Mouse (Mus musculus) heart, embryonic 16.5 days (tissue): ENCODE data around the gene Ahsg. TPM values are rescaled to one million over a fixed set of nuclear protein-coding genes. Genes with fewer than 3 reads are reported as not detected.

Source experiments
- ATAC-seq: fragments of 200-750 bp; cut with Nextera tagmentation; replicated peaks from 2 replicates; pipeline ENCODE4 v1.8.0; 2017; ENCODE audit warnings: moderate number of reproducible peaks; ENCODE audit not compliant: insufficient read depth, low FRiP score; ENCODE audit errors: extremely low read depth
- H3K27ac ChIP-seq: fragments of 300-500 bp; sonication (generic); 2 replicates; pipeline ENCODE4 v1.5.1; 2014; ENCODE audit warnings: mild to moderate bottlenecking, low read length, control low read depth, moderate library complexity
- H3K27me3 ChIP-seq: fragments of 300-500 bp; sonication (generic); 2 replicates; pipeline ENCODE4 v1.6.1; 2014; ENCODE audit warnings: low read length, mixed read lengths; ENCODE audit not compliant: control insufficient read depth, insufficient read depth
- H3K36me3 ChIP-seq: fragments of 300-500 bp; sonication (generic); 2 replicates; pipeline ENCODE4 v1.6.1; 2014; ENCODE audit not compliant: control insufficient read depth, insufficient read depth
- H3K4me1 ChIP-seq: fragments of 300-500 bp; sonication (generic); 2 replicates; pipeline ENCODE4 v1.6.1; 2014; ENCODE audit warnings: low read length, mixed read lengths; ENCODE audit not compliant: control insufficient read depth, insufficient read depth
- H3K4me2 ChIP-seq: fragments of 300-500 bp; sonication (generic); 2 replicates; pipeline ENCODE4 v1.6.1; 2014; ENCODE audit warnings: low read depth, mild to moderate bottlenecking, control low read depth, low read length
- H3K4me3 ChIP-seq: fragments of 300-500 bp; sonication (generic); 2 replicates; pipeline ENCODE4 v1.5.1; 2014; ENCODE audit warnings: mild to moderate bottlenecking, control low read depth, low read length
- H3K9ac ChIP-seq: fragments of 300-500 bp; sonication (generic); 2 replicates; pipeline ENCODE4 v1.6.1; 2014; ENCODE audit warnings: low read length, control low read depth
- H3K9me3 ChIP-seq: fragments of 300-500 bp; sonication (generic); replicated peaks from 2 replicates; pipeline ENCODE4 v1.6.1; 2016; ENCODE audit warnings: low read length; ENCODE audit not compliant: control insufficient read depth
- WGBS: fragments of 180-500 bp; shearing (Covaris S2); extraction: QIAGEN DNeasy Blood & Tissue Kit; methylation state at CpG from one replicate; pipeline ENCODE4 v1.1.7; 2014; 5-methylcytosine and 5-hydroxymethylcytosine counted together
- polyA plus RNA-seq: library from polyadenylated mRNA; unstranded; fragments of >200 nt; fragmentation: Nextera tagmentation; extraction: Ambion mirVana; gene quantifications from 2 replicates; pipeline ENCODE4 v1.2.1, GENCODE M21; 2015

Gene Ahsg
- polyA plus RNA-seq, 1 experiment from 2014 or later = 13.0 TPM

GRCm38 (mm10) chr16:22881487-22881886 is 9.6 kb upstream of the Ahsg start:
- no peaks in the 10 kb centered on the region for H3K36me3 ChIP-seq
- no peaks in the 10 kb centered on the region for H3K4me1 ChIP-seq
- 0 out of 2 replicates have a peak, but pooled peaks cover 2% of the 10 kb centered on the region for H3K27me3 ChIP-seq
- no peak overlapping the region for H3K9ac ChIP-seq
- 43% methylated on average over 4 of the region's 4 CpGs for WGBS
- no peak overlapping the region for H3K4me3 ChIP-seq
- H3K27ac ChIP-seq = no peak overlapping the region
- H3K4me2 ChIP-seq = no peak overlapping the region
- H3K9me3 ChIP-seq = no peaks in the 10 kb centered on the region
- 0 out of 2 replicates have a peak, but pooled peaks have one; percentile 33 for ATAC-seq

- no peak overlapping the region for H3K9ac ChIP-seq
- 0 out of 2 replicates have a peak, but pooled peaks cover 2% of the 10 kb centered on the region for H3K27me3 ChIP-seq
- no peak overlapping the region for H3K27ac ChIP-seq
- H3K4me3 ChIP-seq = no peak overlapping the region
- no peaks in the 10 kb centered on the region for H3K9me3 ChIP-seq
- no peaks in the 10 kb centered on the region for H3K4me1 ChIP-seq
- no peak for ATAC-seq
- no peak overlapping the region for H3K4me2 ChIP-seq
- WGBS = 70% methylated on average over 5 of the region's 5 CpGs
- no peaks in the 10 kb centered on the region for H3K36me3 ChIP-seq
Observed at GRCm38 (mm10) chr16:22883441-22883840, 7.6 kb upstream of the Ahsg start.

GRCm38 (mm10) chr16:22885356-22885755 is 5.7 kb upstream of the Ahsg start:
- H3K9ac ChIP-seq = no peak overlapping the region
- no peak overlapping the region for H3K4me3 ChIP-seq
- WGBS = 30% methylated on average over 4 of the region's 4 CpGs
- H3K36me3 ChIP-seq = no peaks in the 10 kb centered on the region
- ATAC-seq = no peak
- H3K4me2 ChIP-seq = no peak overlapping the region
- no peaks in the 10 kb centered on the region for H3K4me1 ChIP-seq
- no peak overlapping the region for H3K27ac ChIP-seq
- H3K9me3 ChIP-seq = no peaks in the 10 kb centered on the region
- no peaks in the 10 kb centered on the region for H3K27me3 ChIP-seq

GRCm38 (mm10) chr16:22886726-22887125 is 4.4 kb upstream of the Ahsg start:
- Histone ChIP-seq H3K9ac (no peak overlapping the region), H3K36me3 (no peaks in the 10 kb centered on the region), H3K4me2 (no peak overlapping the region), H3K4me1 (no peaks in the 10 kb centered on the region), H3K27me3 (no peaks in the 10 kb centered on the region), H3K4me3 (no peak overlapping the region), H3K9me3 (no peaks in the 10 kb centered on the region), H3K27ac (no peak overlapping the region)
- WGBS = 64% methylated on average over 3 of the region's 3 CpGs
- no peak for ATAC-seq

GRCm38 (mm10) chr16:22888835-22889234 is 2.2 kb upstream of the Ahsg start:
- no peaks in the 10 kb centered on the region for H3K36me3 ChIP-seq
- no peaks in the 10 kb centered on the region for H3K9me3 ChIP-seq
- no peaks in the 10 kb centered on the region for H3K4me1 ChIP-seq
- ATAC-seq = no peak
- H3K27ac ChIP-seq = no peak overlapping the region
- no peak overlapping the region for H3K9ac ChIP-seq
- H3K4me2 ChIP-seq = no peak overlapping the region
- no peaks in the 10 kb centered on the region for H3K27me3 ChIP-seq
- no peak overlapping the region for H3K4me3 ChIP-seq
- WGBS = 69% methylated on average over 4 of the region's 4 CpGs

GRCm38 (mm10) chr16:22889716-22890115 is 1.4 kb upstream of the Ahsg start:
- H3K27me3 ChIP-seq = no peaks in the 10 kb centered on the region
- ATAC-seq = no peak
- H3K4me3 ChIP-seq = no peak overlapping the region
- no peaks in the 10 kb centered on the region for H3K4me1 ChIP-seq
- WGBS = 68% methylated on average over 8 of the region's 8 CpGs
- no peaks in the 10 kb centered on the region for H3K36me3 ChIP-seq
- no peaks in the 10 kb centered on the region for H3K9me3 ChIP-seq
- no peak overlapping the region for H3K9ac ChIP-seq
- H3K4me2 ChIP-seq = no peak overlapping the region
- no peak overlapping the region for H3K27ac ChIP-seq

- H3K9me3 ChIP-seq = no peaks in the 10 kb centered on the region
- no peaks in the 10 kb centered on the region for H3K27me3 ChIP-seq
- no peak overlapping the region for H3K27ac ChIP-seq
- no peak overlapping the region for H3K4me3 ChIP-seq
- no peak overlapping the region for H3K4me2 ChIP-seq
- 72% methylated on average over 8 of the region's 8 CpGs for WGBS
- 0 out of 2 replicates have a peak, but pooled peaks have one; percentile 32 for ATAC-seq
- H3K9ac ChIP-seq = no peak overlapping the region
- no peaks in the 10 kb centered on the region for H3K36me3 ChIP-seq
- H3K4me1 ChIP-seq = no peaks in the 10 kb centered on the region
Observed at GRCm38 (mm10) chr16:22891733-22892154, 667 bp downstream of the Ahsg start.

- no peaks in the 10 kb centered on the region for H3K4me1 ChIP-seq
- no peak for ATAC-seq
- no peaks in the 10 kb centered on the region for H3K9me3 ChIP-seq
- no peak overlapping the region for H3K4me2 ChIP-seq
- 69% methylated on average over 8 of the region's 8 CpGs for WGBS
- H3K27me3 ChIP-seq = no peaks in the 10 kb centered on the region
- H3K4me3 ChIP-seq = no peak overlapping the region
- no peak overlapping the region for H3K9ac ChIP-seq
- no peak overlapping the region for H3K27ac ChIP-seq
- no peaks in the 10 kb centered on the region for H3K36me3 ChIP-seq
Observed at GRCm38 (mm10) chr16:22894095-22894494, 3.0 kb downstream of the Ahsg start.

- no peaks in the 10 kb centered on the region for H3K27me3 ChIP-seq
- no peaks in the 10 kb centered on the region for H3K36me3 ChIP-seq
- WGBS = 55% methylated on average over 2 of the region's 2 CpGs
- no peak overlapping the region for H3K27ac ChIP-seq
- H3K9ac ChIP-seq = no peak overlapping the region
- H3K4me2 ChIP-seq = no peak overlapping the region
- H3K4me1 ChIP-seq = no peaks in the 10 kb centered on the region
- no peaks in the 10 kb centered on the region for H3K9me3 ChIP-seq
- ATAC-seq = no peak
- no peak overlapping the region for H3K4me3 ChIP-seq
Observed at GRCm38 (mm10) chr16:22896618-22897017, 5.5 kb downstream of the Ahsg start.
